In genomic region chr1:179617426-179617825, GRCm38 (mm10) we compare ENCODE assay signal across 15 mouse cellular contexts.
"Had no signal": no experiment of that assay in that cellular context is flagged by ENCODE, and none has a peak within 500 bp of the region (broad histone marks: within the 10 kb centered on the region; RNA-seq: fewer than 3 reads in every experiment).

No protein-coding gene starts in this region.

- H3K9ac ChIP-seq: limb, embryonic 12.5 days; liver, embryonic 13.5 days; liver, postnatal 0 days; lung, embryonic 15.5 days; midbrain, embryonic 15.5 days had no signal

- H3K9me3 ChIP-seq: limb, embryonic 12.5 days; liver, embryonic 13.5 days; lung, embryonic 15.5 days; megakaryocyte, embryonic 14.5 days; midbrain, embryonic 15.5 days had no signal

- H3K4me1 ChIP-seq: lung, embryonic 15.5 days; midbrain, embryonic 15.5 days had no signal

- H3K4me2 ChIP-seq: limb, embryonic 12.5 days; liver, embryonic 13.5 days; lung, embryonic 15.5 days; midbrain, embryonic 11.5 days; midbrain, embryonic 15.5 days had no signal

- H3K27me3 ChIP-seq: limb, embryonic 12.5 days; liver, embryonic 13.5 days; lung, embryonic 15.5 days; megakaryocyte, embryonic 14.5 days; midbrain, embryonic 15.5 days had no signal

- H3K27ac ChIP-seq: layer of hippocampus, adult 2 months; limb, embryonic 12.5 days; liver, embryonic 13.5 days; lung, embryonic 15.5 days; macrophage; midbrain, embryonic 15.5 days; stomach, postnatal 0 days had no signal

- DNase-seq: kidney, postnatal 36 days; liver; liver, embryonic 13.5 days; liver, postnatal 0 days; lung, postnatal 14 days; thymus, adult 2 months; thymus, postnatal 25 days had no signal

- ATAC-seq: liver, postnatal 0 days; midbrain, embryonic 15.5 days had no signal

- H3K36me3 ChIP-seq: lung, embryonic 15.5 days; midbrain, embryonic 15.5 days had no signal

- H3K4me3 ChIP-seq: layer of hippocampus, adult 2 months; limb, embryonic 12.5 days; liver, embryonic 13.5 days; lung, embryonic 15.5 days; megakaryocyte, embryonic 14.5 days; midbrain, embryonic 15.5 days had no signal
